Mouse (Mus musculus): ENCODE results near the gene Ift122.

Ift122 gene

DNA sequence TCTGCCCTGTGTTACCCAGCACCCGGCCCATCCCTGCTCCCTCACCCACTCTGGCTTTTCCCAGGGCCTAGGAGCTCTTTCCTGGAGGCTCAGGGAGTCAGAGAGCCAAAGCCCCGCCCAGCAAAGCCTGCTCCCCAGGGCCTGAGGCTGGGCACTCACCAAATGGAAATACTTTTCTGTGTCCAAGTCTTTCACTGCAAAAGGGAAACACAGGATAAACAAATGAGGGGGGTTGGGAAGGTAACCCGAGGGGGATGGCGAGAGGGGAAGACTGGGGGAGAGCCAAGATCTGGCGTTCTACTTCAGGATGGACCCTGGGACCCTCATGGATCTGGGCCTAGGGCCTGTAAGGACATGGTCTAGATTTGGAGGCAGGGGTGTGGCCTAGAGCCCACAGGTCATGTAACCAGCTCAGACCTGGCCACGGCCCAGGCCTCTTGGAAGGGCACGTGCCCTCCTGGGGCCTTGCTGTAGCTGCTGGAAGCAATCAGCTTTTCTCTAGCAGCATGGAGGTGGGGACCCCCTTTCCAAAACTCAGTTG, 106.0 kb downstream of the Ift122 start:
- in situ Hi-C loops (cut with MboI, MseI): no loop called here

GRCm38 (mm10) chr6:115960322-115960721, 107.1 kb downstream of the Ift122 start:
- in situ Hi-C loops (cut with MboI, MseI): no loop called here

DNA sequence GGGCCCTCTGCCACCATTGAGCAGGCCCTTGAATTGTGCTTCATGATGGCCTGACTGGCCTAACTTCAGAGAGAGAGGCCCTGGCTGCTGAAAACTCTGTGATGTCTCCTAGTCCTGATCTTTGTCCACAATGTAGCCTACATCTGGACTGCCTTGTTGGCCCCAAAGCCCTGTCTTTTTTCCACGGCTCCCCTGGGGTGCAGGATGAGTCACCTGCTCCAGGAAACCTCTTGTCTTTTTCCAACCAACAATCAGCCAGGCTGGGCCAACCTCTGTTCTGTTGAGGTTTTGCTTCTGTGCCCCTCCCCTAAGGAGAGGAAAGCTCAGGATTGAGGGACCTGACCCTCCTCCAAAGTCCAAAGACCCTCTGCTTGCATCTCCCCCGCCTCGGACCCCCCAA, 108.5 kb downstream of the Ift122 start:
- in situ Hi-C loops (cut with MboI, MseI): no loop called here

GRCm38 (mm10) chr6:115962439-115963085, 109.3 kb downstream of the Ift122 start:
- in situ Hi-C loops (cut with MboI, MseI): no loop called here

DNA sequence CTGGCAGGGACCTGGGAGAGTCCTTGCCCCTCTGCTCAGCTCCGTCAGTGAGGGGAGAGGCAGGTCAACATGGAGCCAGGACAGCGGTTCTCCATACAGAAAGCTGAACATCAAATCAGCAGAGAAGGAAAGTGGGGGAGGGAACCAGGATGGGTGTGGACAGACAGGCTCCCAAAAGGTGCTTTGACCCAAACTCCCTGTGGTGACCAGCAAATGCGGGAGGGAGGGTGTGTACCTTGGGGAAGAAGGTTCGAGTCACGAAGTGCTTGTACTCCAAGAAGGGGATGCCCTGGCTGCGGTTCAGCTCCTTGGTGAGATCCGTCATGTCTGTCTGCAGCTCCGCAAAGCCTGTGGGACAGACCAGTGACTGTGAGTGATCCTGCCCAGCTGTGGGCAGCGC, 110.4 kb downstream of the Ift122 start:
- in situ Hi-C loops (cut with MboI, MseI): no loop called here

DNA sequence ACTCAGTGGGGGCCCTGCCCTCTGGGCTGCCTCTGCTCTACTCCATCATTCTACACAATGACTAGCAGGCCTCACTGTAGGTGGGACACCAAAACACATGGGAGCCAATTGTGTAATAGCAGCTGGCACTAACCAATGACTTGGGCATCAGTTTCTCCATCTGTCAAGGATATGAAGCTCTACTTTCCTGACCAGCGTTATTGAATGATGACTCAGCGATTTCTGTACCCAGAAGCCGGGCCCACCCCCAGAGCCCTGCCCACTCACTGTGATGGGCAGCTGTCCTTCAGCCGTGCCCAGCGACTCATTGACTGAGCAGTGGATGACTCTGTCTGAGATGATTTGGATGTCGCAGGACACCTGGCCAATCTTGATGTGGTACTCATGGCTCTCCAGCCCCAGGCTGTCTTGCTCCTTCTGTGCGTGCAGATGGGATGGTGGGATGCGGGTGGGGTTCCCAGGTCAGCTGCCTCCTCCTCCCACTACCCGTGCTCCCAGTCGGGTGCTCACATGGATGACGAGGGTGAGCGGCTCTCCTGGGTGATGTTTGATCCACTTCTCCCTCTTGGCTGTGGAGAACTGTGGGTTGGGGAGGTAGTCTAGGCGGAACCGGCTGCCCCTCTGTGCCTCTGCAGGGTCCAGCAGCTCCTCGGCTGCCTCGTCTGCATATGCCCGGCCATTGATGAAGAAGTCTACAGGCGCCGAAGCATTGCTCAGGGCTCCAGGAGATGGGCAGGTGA, 113.1 kb downstream of the Ift122 start:
- in situ Hi-C loops (cut with MboI, MseI): no loop called here

GRCm38 (mm10) chr6:115967291-115967880, 114.1 kb downstream of the Ift122 start:
- in situ Hi-C loops (cut with MboI, MseI): no loop called here

DNA sequence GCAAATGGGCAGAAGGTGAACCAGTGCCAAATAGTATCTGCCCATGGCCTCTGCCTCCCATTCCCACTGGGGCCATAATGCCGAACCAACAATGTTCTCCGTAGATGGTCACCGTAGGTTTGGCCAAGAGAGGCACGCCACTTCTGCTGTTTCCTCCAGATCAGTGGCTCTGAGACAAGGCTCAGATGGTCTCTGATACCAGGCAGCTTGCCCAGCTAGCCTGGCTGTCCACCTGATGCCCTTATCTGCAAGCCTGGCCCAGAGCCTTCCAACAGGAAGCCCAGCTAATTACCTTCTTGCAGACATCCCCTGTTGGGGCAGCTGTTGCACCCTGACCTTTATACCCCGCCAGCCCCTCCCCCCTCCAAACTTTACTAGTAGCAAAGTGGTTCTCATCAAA, 114.8 kb downstream of the Ift122 start:
- in situ Hi-C loops (cut with MboI, MseI): no loop called here

GRCm38 (mm10) chr6:115968700-115969099, 115.4 kb downstream of the Ift122 start:
- in situ Hi-C loops (cut with MboI, MseI): no loop called here

GRCm38 (mm10) chr6:115969103-115969502, 115.8 kb downstream of the Ift122 start:
- in situ Hi-C loops (cut with MboI, MseI): no loop called here

DNA sequence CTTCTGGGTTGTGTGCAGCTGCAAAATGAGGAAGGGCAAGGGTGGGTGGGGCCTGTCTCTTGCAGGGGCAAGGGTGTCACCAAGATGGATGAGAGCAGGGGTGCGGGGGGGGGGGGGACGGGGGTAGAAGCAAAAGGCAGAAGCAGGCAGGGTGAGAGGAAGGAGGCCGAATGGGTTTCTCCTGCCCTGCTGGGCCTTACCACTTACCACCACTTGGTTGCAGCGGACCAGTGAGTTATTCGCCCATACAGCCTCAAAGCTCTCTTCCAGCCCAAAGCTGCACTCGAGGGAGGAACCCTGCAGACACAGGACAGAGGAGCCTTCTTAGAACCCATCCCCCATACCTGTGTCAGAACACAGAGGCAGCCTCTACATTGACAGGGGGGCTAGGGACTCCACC, 116.7 kb downstream of the Ift122 start:
- in situ Hi-C loops (cut with MboI, MseI): no loop called here

- in situ Hi-C loops (cut with MboI, MseI): no loop called here
Measured at GRCm38 (mm10) chr6:115971273-115972060, 118.2 kb downstream of the Ift122 start.

GRCm38 (mm10) chr6:115972083-115972764, 119.0 kb downstream of the Ift122 start:
- in situ Hi-C loops (cut with MboI, MseI): no loop called here

GRCm38 (mm10) chr6:115973139-115973875, 120.0 kb downstream of the Ift122 start:
- in situ Hi-C loops (cut with MboI, MseI): no loop called here

GRCm38 (mm10) chr6:115973881-115974662, 120.8 kb downstream of the Ift122 start:
- in situ Hi-C loops (cut with MboI, MseI): no loop called here

DNA sequence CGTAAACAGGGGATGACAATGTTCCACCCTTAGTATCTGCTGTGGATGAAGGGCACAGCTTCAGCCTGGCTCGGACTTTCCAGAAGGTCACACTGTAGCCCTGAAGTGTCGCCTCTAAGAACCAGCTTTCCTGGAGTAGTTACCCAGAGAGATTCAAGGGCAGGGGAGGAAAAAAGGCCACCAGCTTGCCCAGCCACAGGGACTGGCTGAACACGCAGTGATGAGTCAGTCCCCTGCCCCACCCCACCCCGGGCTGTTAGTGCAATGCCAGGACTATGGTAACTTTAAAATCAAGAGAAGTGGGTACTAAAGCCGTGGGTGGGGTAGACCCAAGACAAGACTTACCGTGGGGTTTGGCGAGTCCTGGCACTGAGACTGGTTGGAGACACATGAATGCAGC, 122.3 kb downstream of the Ift122 start:
- in situ Hi-C loops (cut with MboI, MseI): no loop called here
